16 mouse cellular contexts compared by ENCODE assay signal in the genomic region with DNA sequence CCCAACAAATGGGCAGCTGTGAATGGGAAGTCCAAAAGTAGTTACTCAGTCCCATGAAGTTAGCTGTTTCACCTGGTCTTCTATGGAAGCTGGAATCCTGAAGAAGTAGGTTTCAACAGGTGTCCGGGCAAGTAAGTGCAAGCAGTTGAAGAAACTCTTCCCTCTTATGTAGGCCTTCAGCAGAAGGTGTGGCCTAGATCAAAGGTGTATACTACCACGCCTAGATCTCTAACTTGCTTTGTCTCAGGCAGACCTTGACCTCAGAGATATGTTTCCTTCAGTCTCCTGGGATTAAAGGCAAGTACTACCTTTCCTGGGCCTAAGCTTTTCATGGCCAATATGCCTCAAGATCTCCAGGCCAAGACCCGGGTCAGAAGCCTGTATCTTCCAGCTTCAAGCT.
"Had no signal": no experiment of that assay in that cellular context is flagged by ENCODE, and none has a peak within 500 bp of the region (broad histone marks: within the 10 kb centered on the region; RNA-seq: fewer than 3 reads in every experiment).

No protein-coding gene starts in this region.

- H3K4me2 ChIP-seq: neural tube, embryonic 13.5 days; neural tube, embryonic 15.5 days; stomach, embryonic 15.5 days had no signal

- H3K9ac ChIP-seq: neural tube, embryonic 13.5 days; neural tube, embryonic 15.5 days; stomach, embryonic 15.5 days had no signal

- H3K27me3 ChIP-seq: neural tube, embryonic 13.5 days; neural tube, embryonic 15.5 days; stomach, embryonic 15.5 days had no signal

- H3K27ac ChIP-seq: neural tube, embryonic 13.5 days; neural tube, embryonic 15.5 days; stomach, embryonic 15.5 days; stomach, postnatal 0 days had no signal

- H3K36me3 ChIP-seq: neural tube, embryonic 13.5 days; neural tube, embryonic 15.5 days; stomach, embryonic 15.5 days had no signal

- DNase-seq: retina, postnatal 1 day; right cerebral cortex, adult 18-20 months; right cerebral cortex, postnatal 14 days; right cerebral cortex, postnatal 25 days; right cerebral cortex, postnatal 4 days; spleen, adult 18-20 months; thymus, adult 18-20 months; thymus, adult 2 months; thymus, postnatal 14 days; thymus, postnatal 25 days; thymus, postnatal 36 days; thymus, postnatal 4 days had no signal

- H3K4me1 ChIP-seq: neural tube, embryonic 13.5 days; neural tube, embryonic 15.5 days; stomach, embryonic 15.5 days had no signal

- H3K4me3 ChIP-seq: neural tube, embryonic 13.5 days; neural tube, embryonic 15.5 days; stomach, embryonic 15.5 days had no signal

- H3K9me3 ChIP-seq: neural tube, embryonic 13.5 days; neural tube, embryonic 15.5 days; stomach, embryonic 15.5 days had no signal
